Mouse (Mus musculus) C2C12 (cell line): Measurements from ENCODE around the gene Trpm4. TPM values are rescaled to one million over a fixed set of nuclear protein-coding genes. Genes with fewer than 3 reads are reported as not detected.
A peak's percentile ranks its signal among the peaks of the same experiment; 100 is the strongest.

Source experiments
- H3K27me3 ChIP-seq: one replicate; pipeline ENCODE4 v1.6.1; 2011; ENCODE audit not compliant: control insufficient read depth, insufficient read depth, insufficient read length
- H3K36me3 ChIP-seq: one replicate; pipeline ENCODE4 v1.6.1; 2011; ENCODE audit not compliant: control insufficient read depth, insufficient read depth
- H3K4me3 ChIP-seq: one replicate; pipeline ENCODE4 v1.5.1; 2011; ENCODE audit warnings: mild to moderate bottlenecking, control low read depth; ENCODE audit not compliant: poor library complexity, insufficient read depth, severe bottlenecking
- H3K79me2 ChIP-seq: one replicate; pipeline ENCODE4 v1.6.1; 2011; ENCODE audit not compliant: control insufficient read depth, insufficient read depth
- H3K79me3 ChIP-seq: one replicate; pipeline ENCODE4 v1.6.1; 2011; ENCODE audit warnings: low read depth, control low read depth
- H3ac ChIP-seq: one replicate; pipeline ENCODE3; 2011; ENCODE audit warnings: low read depth; ENCODE audit not compliant: control insufficient read depth, insufficient read length
- CEBPB ChIP-seq: IDR thresholded peaks from one replicate; pipeline ENCODE4 v1.6.1; 2011; ENCODE audit warnings: low read depth, mild to moderate bottlenecking, control low read depth, moderate library complexity
- CTCF ChIP-seq: IDR thresholded peaks from one replicate; pipeline ENCODE4 v1.5.1; 2011; ENCODE audit not compliant: control insufficient read depth, insufficient read depth, insufficient read length
- FOSL1 ChIP-seq: IDR thresholded peaks from one replicate; pipeline ENCODE4 v1.8.0; 2011; ENCODE audit warnings: mild to moderate bottlenecking, low read length; ENCODE audit not compliant: poor library complexity, insufficient read depth, severe bottlenecking
- MAX ChIP-seq: IDR thresholded peaks from one replicate; pipeline ENCODE4 v1.6.1; 2011; ENCODE audit warnings: mild to moderate bottlenecking, control low read depth
- MYOD1 ChIP-seq: IDR thresholded peaks from one replicate; pipeline ENCODE4 v1.6.1; 2011; ENCODE audit warnings: low read depth; ENCODE audit not compliant: control insufficient read depth, insufficient read length
- MYOG ChIP-seq: IDR thresholded peaks from one replicate; pipeline ENCODE4 v1.6.1; 2011; ENCODE audit not compliant: control insufficient read depth, insufficient read length; ENCODE audit errors: extremely low read depth
- USF1 ChIP-seq: IDR thresholded peaks from one replicate; pipeline ENCODE4 v1.6.1; 2011; ENCODE audit warnings: low read depth, mild to moderate bottlenecking, control low read depth, moderate library complexity
- polyA plus RNA-seq: library from polyadenylated mRNA; unstranded; fragments of >200 nt; fragmentation: generic; extraction: Trizol; gene quantifications from one replicate; pipeline ENCODE4 v1.2.1, GENCODE M21; 2012; ENCODE audit warnings: missing spikeins

The Trpm4 gene
- polyA plus RNA-seq, 1 experiment, result 10.6 TPM

- H3K4me3 ChIP-seq, result no peak overlapping the region
- H3K36me3 ChIP-seq, result no peaks in the 10 kb centered on the region
- no peak for TF ChIP-seq MYOD1
- no peak for TF ChIP-seq USF1
- H3ac ChIP-seq, result no peak overlapping the region
- H3K79me2 ChIP-seq, result no peaks in the 10 kb centered on the region
- H3K27me3 ChIP-seq, result no peaks in the 10 kb centered on the region
- no peaks in the 10 kb centered on the region for H3K79me3 ChIP-seq
Measured at GRCm38 (mm10) chr7:45356087-45356486, 22.5 kb upstream of the Trpm4 start.

- no peaks in the 10 kb centered on the region for H3K36me3 ChIP-seq
- no peaks in the 10 kb centered on the region for H3K27me3 ChIP-seq
- no peaks in the 10 kb centered on the region for H3K79me3 ChIP-seq
- no peaks in the 10 kb centered on the region for H3K79me2 ChIP-seq
- TF ChIP-seq FOSL1 (no peak), CTCF (no peak)
- H3ac ChIP-seq, result no peak overlapping the region
- no peak overlapping the region for H3K4me3 ChIP-seq
Measured at GRCm38 (mm10) chr7:45355318-45356020, 21.9 kb upstream of the Trpm4 start.

GRCm38 (mm10) chr7:45353041-45353440, 19.5 kb upstream of the Trpm4 start:
- H3K27me3 ChIP-seq, result no peaks in the 10 kb centered on the region
- H3K79me2 ChIP-seq, result no peaks in the 10 kb centered on the region
- TF ChIP-seq MYOG, result no peak
- H3K36me3 ChIP-seq, result no peaks in the 10 kb centered on the region
- no peak overlapping the region for H3ac ChIP-seq
- H3K79me3 ChIP-seq, result no peaks in the 10 kb centered on the region
- H3K4me3 ChIP-seq, result no peak overlapping the region

- Histone ChIP-seq H3K4me3 (no peak overlapping the region), H3K79me3 (no peaks in the 10 kb centered on the region), H3K79me2 (no peaks in the 10 kb centered on the region), H3K27me3 (no peaks in the 10 kb centered on the region), H3ac (no peak overlapping the region), H3K36me3 (no peaks in the 10 kb centered on the region)
- TF ChIP-seq CEBPB (no peak), MYOD1 (no peak)
Measured at GRCm38 (mm10) chr7:45346905-45347304, 13.3 kb upstream of the Trpm4 start.

- no peak overlapping the region for H3ac ChIP-seq
- H3K79me3 ChIP-seq, result no peaks in the 10 kb centered on the region
- no peak overlapping the region for H3K4me3 ChIP-seq
- TF ChIP-seq CTCF (peak; percentile 24), MAX (no peak)
- H3K36me3 ChIP-seq, result no peaks in the 10 kb centered on the region
- no peaks in the 10 kb centered on the region for H3K27me3 ChIP-seq
- H3K79me2 ChIP-seq, result no peaks in the 10 kb centered on the region
Measured at GRCm38 (mm10) chr7:45343543-45343942, 10.0 kb upstream of the Trpm4 start.

GRCm38 (mm10) chr7:45342081-45342480, 8.5 kb upstream of the Trpm4 start:
- Histone ChIP-seq H3ac (no peak overlapping the region), H3K79me3 (no peaks in the 10 kb centered on the region), H3K79me2 (no peaks in the 10 kb centered on the region), H3K36me3 (no peaks in the 10 kb centered on the region), H3K4me3 (no peak overlapping the region), H3K27me3 (no peaks in the 10 kb centered on the region)
- TF ChIP-seq USF1 (no peak), FOSL1 (no peak), CEBPB (no peak), CTCF (no peak), MYOG (no peak), MAX (no peak), MYOD1 (no peak)

- Histone ChIP-seq H3K27me3 (no peaks in the 10 kb centered on the region), H3K79me2 (no peaks in the 10 kb centered on the region), H3K79me3 (no peaks in the 10 kb centered on the region), H3K36me3 (no peaks in the 10 kb centered on the region), H3K4me3 (no peak overlapping the region), H3ac (no peak overlapping the region)
- peak; percentile 64 for TF ChIP-seq CTCF
- no peak for TF ChIP-seq MAX
Measured at GRCm38 (mm10) chr7:45341303-45341702, 7.7 kb upstream of the Trpm4 start.
